Mouse (Mus musculus): ENCODE data around the gene Rnf5.

Gene Rnf5

GRCm38 (mm10) chr17:34635671-34636070, 32.2 kb upstream of the Rnf5 start:
- DNase-seq (ENCODE audit: extremely low read depth, insufficient read length, low spot score), result no peak

DNA sequence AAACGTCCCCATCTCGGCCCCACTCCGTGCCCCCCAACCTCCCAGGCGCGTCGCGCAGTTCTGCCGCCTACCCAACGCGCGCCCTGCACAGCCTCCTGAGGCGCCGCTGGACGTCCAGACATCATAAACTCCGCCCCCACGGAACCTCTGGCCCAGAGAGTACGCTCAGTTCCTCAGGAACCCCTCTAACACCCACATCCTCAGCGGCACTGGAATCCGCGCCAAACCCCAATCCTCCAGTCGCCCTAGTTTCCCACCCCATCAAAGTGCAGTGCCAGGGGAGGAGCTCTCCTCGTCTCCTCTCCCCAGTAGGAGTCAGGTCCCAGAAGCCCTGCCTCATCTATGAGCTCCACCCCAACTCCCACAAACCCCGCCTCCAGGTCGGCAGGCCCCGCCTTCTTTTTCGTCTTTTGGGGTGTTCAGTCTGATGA, 28.8 kb upstream of the Rnf5 start:
- DNase-seq (ENCODE audit: extremely low read depth, insufficient read length, low spot score), result no peak

GRCm38 (mm10) chr17:34631647-34632046, 28.2 kb upstream of the Rnf5 start:
- DNase-seq (ENCODE audit: extremely low read depth, insufficient read length, low spot score), result no peak

DNA sequence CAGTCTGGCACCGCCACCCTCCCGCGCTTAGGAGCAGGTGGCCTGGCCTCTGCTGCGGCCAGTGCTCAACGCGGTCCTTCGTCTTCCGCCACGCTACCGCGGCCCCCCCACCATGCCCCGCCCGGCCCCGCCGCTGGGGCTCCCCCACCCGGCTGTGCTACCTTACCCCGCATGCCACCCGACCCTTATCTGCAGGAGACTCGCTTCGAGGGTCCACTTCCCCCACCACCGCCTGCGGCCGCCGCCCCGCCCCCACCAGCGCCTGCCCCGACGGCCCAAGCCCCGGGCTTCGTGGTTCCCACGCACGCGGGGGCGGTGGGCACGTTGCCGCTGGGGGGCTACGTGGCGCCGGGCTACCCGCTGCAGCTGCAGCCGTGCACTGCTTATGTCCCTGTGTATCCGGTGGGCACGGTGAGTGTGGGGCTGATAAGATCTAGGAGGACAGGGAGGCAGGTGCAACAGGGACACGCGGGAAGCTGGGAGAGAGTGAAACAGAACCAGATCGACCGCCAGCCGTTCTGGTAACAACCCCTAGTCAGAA, 27.3 kb upstream of the Rnf5 start:
- DNase-seq (ENCODE audit: extremely low read depth, insufficient read length, low spot score), result no peak

DNA sequence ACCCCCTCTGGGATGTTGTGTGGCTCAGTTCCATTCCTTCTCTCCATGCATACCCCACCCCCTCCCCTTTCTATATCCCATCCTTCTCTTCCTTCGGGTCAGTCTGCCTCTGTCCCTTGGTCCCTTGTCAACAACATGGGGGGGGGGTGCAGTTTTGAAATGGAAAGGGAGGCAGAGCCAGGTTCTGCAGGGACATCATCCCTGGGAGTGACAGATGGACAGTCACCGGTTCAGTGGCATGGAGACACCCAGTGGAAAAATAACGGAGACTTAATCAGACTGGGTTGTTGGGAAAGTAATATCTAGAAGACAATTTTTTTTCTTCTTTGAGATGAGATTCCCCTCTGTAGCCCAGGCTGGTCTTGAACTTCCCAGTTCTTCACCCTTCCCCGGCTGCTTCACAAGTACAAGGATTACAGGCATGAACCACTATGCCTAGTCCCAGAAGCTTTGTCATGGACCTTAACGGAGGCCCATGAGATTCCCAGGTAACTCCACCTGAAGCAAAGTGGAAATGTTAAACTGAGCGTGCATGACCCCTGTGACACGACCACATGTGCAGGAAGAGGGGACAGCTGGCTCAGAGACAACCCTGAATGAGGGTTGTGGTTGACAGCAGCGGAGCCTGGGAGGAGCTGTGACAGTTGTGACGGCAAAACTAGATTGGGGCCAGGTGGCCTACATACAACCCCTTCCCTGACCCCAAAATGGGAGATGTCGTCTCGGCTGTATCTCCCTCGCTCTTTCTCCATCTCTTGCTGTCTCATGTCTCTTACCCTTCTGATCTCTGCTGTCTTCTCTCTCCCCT, 26.5 kb upstream of the Rnf5 start:
- DNase-seq (ENCODE audit: extremely low read depth, insufficient read length, low spot score), result no peak

- DNase-seq (ENCODE audit: extremely low read depth, insufficient read length, low spot score), result no peak
Measured at GRCm38 (mm10) chr17:34629221-34629751, 25.8 kb upstream of the Rnf5 start, which contains the start of gene Prrt1. Gene Prrt1, plus strand, starts transcription at chr17:34629533.

GRCm38 (mm10) chr17:34628644-34628967, 25.1 kb upstream of the Rnf5 start:
- DNase-seq (ENCODE audit: extremely low read depth, insufficient read length, low spot score), result no peak

DNA sequence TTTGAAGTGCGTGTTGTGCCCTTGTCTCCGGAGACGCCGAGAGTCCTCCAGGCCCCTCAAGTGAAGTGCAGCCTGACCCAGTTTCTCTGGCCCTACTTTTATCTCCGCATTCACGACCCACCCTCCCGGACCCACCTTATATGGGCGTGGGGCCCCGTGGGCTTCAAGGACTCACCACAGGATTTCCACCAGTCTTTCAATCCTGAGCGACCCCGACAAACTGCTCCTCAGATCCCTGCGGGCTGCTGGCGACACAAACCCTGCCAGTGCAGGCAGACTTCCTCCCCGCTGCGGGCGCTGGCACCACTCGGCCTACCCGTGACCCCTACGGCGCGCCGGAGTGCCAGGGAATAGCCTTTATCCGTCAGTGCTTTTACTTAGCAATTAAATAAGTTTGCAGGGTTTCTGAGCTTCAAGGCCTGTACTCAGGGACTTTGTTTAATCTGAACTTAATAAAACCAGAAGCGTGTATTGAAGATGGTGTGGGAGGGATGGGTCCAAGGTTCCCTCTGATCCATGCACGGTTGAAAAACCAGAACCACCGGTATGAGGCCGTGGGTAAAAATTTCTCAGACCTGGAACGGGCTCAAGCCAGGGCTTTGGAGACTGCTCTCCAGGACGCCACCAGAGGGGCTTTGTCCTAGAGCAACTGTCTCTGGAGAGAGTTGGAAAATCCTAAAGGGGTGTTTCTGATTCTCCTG, 24.6 kb upstream of the Rnf5 start, which contains the start of gene Ppt2:
TSS of gene Ppt2 (minus strand) at position 568 of the 701 bp plus-strand sequence.
- no peak for DNase-seq (ENCODE audit: extremely low read depth, insufficient read length, low spot score)

- DNase-seq (ENCODE audit: extremely low read depth, insufficient read length, low spot score), result peak; percentile 85
Measured at GRCm38 (mm10) chr17:34627093-34627942, 23.8 kb upstream of the Rnf5 start.

GRCm38 (mm10) chr17:34626773-34627092, 23.2 kb upstream of the Rnf5 start:
- DNase-seq (ENCODE audit: extremely low read depth, insufficient read length, low spot score), result peak; percentile 66

DNA sequence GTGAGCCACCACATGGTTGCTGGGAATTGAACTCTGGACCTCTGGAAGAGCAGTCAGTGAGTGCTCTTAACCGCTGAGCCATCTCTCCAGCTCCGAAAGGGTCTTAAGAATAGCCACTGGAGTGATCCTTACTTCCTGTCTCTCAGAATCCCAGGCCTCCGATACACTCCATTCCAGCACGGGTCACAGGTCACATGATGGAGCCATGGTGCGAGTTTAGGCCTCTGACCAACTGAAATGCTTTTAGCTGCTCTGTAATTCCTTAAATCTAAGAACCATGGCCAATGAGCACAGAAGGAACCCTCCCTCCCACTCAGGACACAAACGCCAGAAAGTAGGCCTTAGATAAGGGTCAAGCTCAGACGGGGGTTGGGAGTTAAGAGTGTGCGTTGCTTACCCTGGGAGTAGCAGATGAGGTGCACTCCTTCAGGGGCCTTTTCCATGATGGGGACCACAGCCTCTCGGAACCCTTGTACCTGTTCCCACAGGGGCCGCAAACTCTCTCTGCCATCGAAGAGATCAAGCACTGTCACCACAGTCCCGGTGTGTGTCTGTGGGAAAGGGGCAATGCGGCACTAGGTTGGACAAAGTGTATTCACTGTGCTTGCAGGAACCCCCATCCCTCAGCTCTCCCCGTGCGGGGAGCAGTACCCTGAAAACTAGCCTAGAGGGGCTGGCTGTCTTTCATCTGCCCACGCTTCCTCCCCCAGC, 22.7 kb upstream of the Rnf5 start:
- DNase-seq (ENCODE audit: extremely low read depth, insufficient read length, low spot score), result no peak

DNA sequence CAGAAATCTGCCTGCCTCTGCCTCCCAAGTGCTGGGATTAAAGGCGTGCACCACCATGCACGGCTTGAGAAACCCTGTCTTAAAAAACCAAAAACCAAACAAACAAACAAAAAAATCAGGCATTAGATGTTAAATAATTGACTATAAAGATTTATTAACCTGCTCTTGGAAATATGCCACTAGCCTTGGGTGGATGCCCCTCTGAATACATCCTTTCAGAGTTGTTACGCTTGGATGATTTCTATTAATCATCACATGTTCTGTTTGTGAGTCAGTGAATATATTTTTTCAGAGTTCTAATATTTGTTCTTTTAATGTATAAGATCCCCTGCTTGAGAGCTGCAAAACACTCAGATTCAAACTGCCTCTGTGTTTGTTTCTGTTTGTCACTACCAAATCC, 21.5 kb upstream of the Rnf5 start:
- DNase-seq (ENCODE audit: extremely low read depth, insufficient read length, low spot score), result no peak

- DNase-seq (ENCODE audit: extremely low read depth, insufficient read length, low spot score), result no peak
Measured at GRCm38 (mm10) chr17:34623161-34623560, 19.7 kb upstream of the Rnf5 start.

- no peak for DNase-seq (ENCODE audit: extremely low read depth, insufficient read length, low spot score)
Measured at GRCm38 (mm10) chr17:34621006-34621405, 17.5 kb upstream of the Rnf5 start.

DNA sequence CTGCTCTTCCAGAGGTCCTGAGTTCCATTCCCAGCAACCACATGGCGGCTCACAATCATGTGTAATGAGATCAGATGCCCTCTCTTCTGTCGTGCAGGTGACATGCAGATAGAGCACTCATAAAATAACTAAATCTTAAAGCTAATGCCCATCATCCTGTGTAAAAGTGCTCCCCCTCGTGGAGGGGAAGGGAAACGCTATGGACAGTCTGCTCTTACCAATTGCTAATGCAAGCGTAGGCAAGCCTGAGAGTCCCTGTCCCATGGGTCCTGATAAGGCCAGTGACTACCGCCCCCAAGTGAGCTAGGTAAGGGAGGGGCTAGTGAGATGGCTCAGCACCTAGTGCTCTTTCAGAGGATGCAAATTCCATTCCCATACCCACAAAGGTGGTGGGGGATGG, 15.5 kb upstream of the Rnf5 start:
- DNase-seq (ENCODE audit: extremely low read depth, insufficient read length, low spot score), result no peak

DNA sequence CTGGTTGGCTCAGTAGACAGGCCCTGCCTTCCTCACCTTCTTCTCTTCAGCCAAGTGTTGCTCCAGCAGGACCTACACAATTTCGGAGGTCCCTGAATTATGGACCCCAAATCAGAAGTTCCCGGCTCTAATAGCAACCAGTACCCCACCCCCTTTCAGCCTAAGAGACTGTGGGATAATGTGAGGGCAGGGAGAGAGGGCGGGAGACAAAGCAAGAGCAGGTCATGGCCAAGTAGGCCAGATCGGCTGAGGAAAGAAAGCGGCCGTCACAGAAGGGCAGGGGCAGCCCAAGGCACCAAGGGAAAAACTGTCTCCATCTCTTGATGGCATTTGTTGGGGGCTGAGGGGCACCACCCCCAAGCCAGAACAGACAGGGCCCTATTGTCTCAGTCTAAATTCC, 12.4 kb upstream of the Rnf5 start, which contains the start of gene Egfl8:
TSS of gene Egfl8 (minus strand) at position 101 of the 400 bp plus-strand sequence.
- no peak for DNase-seq (ENCODE audit: extremely low read depth, insufficient read length, low spot score)

DNA sequence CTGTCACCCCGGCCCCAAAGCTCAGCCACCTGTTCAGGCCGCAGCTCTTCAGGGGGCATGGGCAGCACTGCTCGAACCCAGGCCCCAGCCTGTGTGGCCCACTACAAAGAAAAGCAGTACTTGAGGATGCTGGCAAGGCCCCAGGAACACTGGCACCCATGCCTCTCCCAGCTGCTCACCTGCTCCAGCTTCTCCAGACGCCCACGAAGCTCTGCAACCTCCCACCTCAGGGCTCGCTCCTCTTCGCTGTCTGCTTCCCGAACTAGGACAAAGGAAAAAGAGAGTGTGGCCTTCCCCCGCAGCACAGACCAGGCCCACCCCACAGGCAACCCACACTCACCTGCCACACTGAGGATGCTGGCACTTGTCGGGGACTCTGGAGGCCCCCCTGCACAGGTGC, 10.3 kb upstream of the Rnf5 start:
- no peak for DNase-seq (ENCODE audit: extremely low read depth, insufficient read length, low spot score)

GRCm38 (mm10) chr17:34613054-34613645, 9.7 kb upstream of the Rnf5 start:
- DNase-seq (ENCODE audit: extremely low read depth, insufficient read length, low spot score), result no peak

- DNase-seq (ENCODE audit: extremely low read depth, insufficient read length, low spot score), result no peak
Measured at GRCm38 (mm10) chr17:34611050-34611449, 7.6 kb upstream of the Rnf5 start.

- DNase-seq (ENCODE audit: extremely low read depth, insufficient read length, low spot score), result no peak
Measured at GRCm38 (mm10) chr17:34607997-34608396, 4.5 kb upstream of the Rnf5 start.
